Mouse (Mus musculus) A20 (cell line): ENCODE measurements at regions not wholly inside any gene's neighbourhood (a gene's known extent, or its start where the extent isn't known, plus 50 kb on each side); places are given as distances from the start of the nearest gene placed in this dataset.

Source experiments
- DNase-seq: peaks from one replicate; pipeline ENCODE4 v3.0.0-alpha.2; 2011; ENCODE audit warnings: low read depth, low spot score

- DNase-seq: peak; percentile 38
Measured at GRCm38 (mm10) chr3:62159031-62159430, 179.1 kb upstream of the Arhgef26 start.

- no peak for DNase-seq
Measured at GRCm38 (mm10) chr3:62170647-62171046, 167.5 kb upstream of the Arhgef26 start.

GRCm38 (mm10) chr3:62187807-62188509 is 150.2 kb upstream of the Arhgef26 start:
- DNase-seq: no peak

- no peak for DNase-seq
Measured at GRCm38 (mm10) chr3:62192466-62192865, 145.7 kb upstream of the Arhgef26 start.

GRCm38 (mm10) chr3:62194421-62194820 is 143.7 kb upstream of the Arhgef26 start:
- no peak for DNase-seq

- DNase-seq: no peak
Measured at GRCm38 (mm10) chr3:62196679-62197078, 141.5 kb upstream of the Arhgef26 start.

- no peak for DNase-seq
Measured at GRCm38 (mm10) chr3:62215806-62216205, 122.3 kb upstream of the Arhgef26 start.

GRCm38 (mm10) chr3:62217335-62217734 is 120.8 kb upstream of the Arhgef26 start:
- DNase-seq: no peak

- no peak for DNase-seq
Measured at GRCm38 (mm10) chr3:62227697-62228096, 110.4 kb upstream of the Arhgef26 start.

GRCm38 (mm10) chr3:62228156-62228555 is 110.0 kb upstream of the Arhgef26 start:
- no peak for DNase-seq

GRCm38 (mm10) chr3:62241031-62241430 is 97.1 kb upstream of the Arhgef26 start:
- DNase-seq: no peak

- no peak for DNase-seq
Measured at GRCm38 (mm10) chr3:62271703-62272102, 66.4 kb upstream of the Arhgef26 start.

GRCm38 (mm10) chr3:62278279-62278678 is 59.9 kb upstream of the Arhgef26 start:
- no peak for DNase-seq

- no peak for DNase-seq
Measured at GRCm38 (mm10) chr3:62280960-62281359, 57.2 kb upstream of the Arhgef26 start.
